Mouse (Mus musculus): ENCODE measurements at regions not wholly inside any gene's neighbourhood (a gene's known extent, or its start where the extent isn't known, plus 50 kb on each side); places are given as distances from the start of the nearest gene placed in this dataset.
"Not testable (repeated sequence)": the region's sequence is repeated elsewhere in the genome, so short reads cannot be mapped to it uniquely, and the experiment has no call there.

DNA sequence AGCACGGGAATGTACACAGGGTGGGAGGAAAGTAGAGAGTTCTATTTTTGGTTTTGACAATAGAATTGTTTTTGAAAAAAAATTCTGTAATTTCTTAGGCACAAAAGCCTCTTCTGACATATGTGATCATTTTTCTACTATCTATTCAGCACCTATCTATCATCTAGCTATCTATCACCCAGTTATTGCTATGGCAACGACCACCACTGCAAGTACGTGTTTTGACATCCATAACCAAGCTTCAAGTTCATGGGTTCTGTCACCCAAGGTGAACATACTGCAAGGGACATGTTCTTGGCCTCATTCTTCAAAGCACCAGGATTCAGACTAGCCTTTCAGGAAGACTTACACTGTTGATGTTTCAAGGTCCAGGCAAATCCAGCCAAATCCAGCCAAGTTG lies 238.4 kb upstream of the Rarb start:
- no peak for DNase-seq (ENCODE audit: low spot score in 2 of 2)

DNA sequence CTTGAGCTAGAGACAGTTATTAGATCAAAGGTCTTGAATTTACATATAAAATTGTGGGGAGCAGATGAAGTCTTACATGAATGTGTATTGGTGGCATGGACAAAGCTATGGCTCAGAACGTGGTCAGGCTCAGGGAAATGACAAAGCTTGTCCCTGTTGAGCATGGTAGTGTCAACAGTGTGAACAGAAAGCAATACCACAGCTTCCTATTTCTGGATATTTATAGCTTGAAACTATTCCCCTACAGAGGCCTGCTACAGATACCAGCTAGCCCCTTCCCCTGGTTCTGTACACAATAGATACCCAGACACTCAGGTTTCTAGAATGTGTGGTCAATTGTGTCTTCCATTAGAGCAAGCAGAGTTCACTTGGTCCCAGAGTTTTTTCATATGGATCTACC lies 236.8 kb upstream of the Rarb start:
- DNase-seq (ENCODE audit: low spot score in 2 of 2), result no peak

DNA sequence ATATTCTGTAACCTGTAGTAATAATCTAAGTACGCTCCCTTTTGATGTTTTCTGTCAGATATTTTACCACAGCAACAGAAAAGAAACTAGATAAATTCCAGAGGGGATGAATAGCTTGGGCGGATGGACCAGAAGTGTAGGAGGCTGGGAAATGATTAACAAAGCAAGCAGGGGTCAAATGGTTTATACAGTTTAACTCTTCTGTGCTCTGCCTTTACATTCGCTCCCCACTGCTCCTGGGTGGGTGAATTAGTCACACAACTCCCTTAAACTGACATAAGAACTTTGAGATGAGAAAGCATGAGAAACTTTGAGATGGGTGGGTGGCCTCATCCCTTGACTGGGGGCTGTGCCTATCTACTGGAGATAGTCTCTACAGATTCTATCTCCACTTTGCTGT lies 235.4 kb upstream of the Rarb start:
- no peak for DNase-seq (ENCODE audit: low spot score in 2 of 2)

GRCm38 (mm10) chr14:17046808-17047207 lies 227.9 kb upstream of the Rarb start:
- no peak for DNase-seq (ENCODE audit: low spot score in 2 of 2)

DNA sequence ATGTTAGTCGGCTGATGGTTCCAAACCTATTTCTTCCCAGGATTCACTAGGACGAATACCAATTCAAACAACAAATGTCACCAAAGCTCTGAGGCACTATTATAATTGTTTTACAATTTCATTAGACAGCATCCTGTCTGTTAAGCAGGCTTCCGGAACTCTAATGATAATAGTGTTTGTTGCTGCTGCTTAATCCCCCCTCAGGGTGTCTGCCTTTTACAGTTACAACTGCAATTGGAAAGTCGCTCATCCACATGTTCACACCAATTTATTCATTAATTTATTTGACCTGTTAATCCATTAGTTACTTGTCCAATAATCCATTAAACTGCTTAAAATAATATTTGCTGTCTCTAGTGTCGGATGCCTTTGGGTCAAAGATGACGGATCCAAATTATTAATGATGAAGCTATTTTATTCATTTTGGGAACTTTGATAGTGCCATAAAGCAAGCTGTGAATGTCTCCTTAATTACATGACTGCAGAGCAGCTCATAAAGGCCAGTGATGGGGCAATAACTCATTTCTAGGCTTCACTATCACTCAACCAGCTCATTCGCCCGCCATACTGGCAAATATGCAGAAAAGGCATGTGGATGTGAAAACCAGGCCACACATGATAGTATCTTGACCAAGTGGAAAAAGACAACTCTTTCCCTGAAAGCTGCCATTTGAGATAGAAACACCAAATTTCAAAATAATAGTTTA lies 226.6 kb upstream of the Rarb start:
- no peak for DNase-seq (ENCODE audit: low spot score in 2 of 2)

- no peak for DNase-seq (ENCODE audit: low spot score in 2 of 2)
Measured at GRCm38 (mm10) chr14:17020603-17021356, 201.8 kb upstream of the Rarb start.

DNA sequence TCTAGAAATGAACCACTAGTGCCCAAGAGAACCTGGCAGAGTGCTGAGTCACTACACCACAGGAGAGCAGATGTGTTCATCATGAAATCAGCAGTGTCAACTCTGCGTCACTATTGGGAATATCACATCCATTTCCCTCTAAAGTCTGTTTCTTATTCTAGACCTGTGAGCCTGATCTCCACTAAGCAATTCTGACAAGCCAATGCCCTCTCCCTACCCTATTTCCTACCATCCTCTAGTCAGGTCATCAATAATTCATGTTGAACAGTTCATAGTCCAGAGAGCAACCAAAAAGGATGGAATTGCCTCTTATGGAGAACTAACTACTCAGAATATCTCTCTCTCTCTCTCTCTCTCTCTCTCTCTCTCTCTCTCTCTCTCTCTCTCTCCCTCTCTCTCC lies 194.0 kb upstream of the Rarb start:
- no peak for DNase-seq (ENCODE audit: low spot score in 2 of 2)

GRCm38 (mm10) chr14:17012200-17012599 lies 193.2 kb upstream of the Rarb start:
- no peak for DNase-seq (ENCODE audit: low spot score in 2 of 2)

DNA sequence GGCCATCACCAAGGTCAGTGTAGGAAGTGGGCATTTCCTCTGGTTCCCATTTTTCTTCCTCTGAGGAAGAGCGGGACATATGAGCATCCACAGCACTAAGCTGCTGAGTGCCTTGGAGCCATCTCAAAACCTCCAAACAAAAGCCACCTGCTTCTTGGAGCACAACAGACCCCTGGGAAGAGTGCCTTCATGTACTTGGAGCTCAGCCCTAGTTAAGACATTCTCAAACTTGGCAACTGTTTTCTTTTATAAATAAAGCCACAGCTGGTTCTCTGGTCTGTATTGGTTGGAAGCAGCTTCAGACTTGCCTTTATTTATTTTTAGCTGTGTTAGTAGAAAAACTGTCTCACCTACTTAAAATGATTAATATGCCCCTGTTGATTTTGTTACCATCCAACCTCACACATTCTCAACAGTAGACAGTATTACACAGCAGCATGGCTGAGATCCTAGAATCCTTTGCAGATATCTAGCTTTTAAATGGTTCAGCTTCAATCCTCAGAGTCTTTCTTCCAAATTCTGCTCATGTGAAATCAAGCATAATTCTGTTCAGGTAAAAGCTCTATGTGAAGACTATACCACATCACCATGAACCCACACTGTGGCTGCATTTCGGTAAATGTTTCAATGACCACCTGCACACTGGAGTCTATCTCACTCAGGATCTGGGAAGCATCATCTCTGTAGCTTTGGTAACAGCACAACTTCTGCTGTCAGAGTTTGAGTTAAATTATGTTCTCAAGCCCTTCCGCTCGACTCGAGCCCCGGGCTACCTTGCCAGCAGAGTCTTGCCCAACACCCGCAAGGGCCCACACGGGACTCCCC lies 186.4 kb upstream of the Rarb start:
- DNase-seq (ENCODE audit: low spot score in 2 of 2), result no peak

DNA sequence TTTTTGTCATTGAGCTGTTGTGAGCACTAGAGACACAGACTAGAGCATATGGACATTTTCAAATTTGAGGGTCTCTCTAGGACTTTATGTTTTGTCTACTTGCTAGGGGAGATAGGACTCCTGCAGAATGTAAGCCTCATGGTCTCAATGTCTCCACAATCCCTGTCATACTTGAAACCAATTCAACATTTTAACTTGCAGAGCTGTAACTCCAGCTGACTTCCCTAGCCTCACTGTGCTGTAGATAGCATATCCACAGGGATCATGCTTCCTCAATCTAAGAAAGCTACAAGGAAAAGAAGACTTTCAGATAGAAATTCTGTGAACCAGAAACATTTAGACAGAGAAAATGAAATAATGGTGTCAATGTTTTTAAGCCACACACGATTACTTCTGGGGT lies 185.8 kb upstream of the Rarb start:
- DNase-seq (ENCODE audit: low spot score in 2 of 2), result no peak

DNA sequence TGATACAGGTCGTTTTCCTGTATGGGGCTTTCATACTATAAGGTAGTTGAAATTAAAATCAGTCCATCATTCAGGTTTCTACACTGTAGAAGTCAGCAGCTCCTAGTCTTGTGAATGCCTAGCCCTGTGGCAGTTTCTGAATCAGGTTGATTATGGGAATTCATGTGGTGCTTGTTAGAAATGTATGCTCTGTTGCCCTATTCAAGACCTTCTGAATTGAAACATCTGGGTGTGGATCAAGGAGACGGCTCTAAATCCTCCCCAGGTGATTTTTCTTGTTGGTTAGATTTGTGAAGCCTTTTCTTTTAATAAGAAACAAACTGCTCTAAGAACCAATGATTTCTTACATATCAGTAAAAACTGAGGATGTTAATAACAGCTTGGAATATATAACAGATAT lies 177.8 kb upstream of the Rarb start:
- DNase-seq (ENCODE audit: low spot score in 2 of 2), result no peak

DNA sequence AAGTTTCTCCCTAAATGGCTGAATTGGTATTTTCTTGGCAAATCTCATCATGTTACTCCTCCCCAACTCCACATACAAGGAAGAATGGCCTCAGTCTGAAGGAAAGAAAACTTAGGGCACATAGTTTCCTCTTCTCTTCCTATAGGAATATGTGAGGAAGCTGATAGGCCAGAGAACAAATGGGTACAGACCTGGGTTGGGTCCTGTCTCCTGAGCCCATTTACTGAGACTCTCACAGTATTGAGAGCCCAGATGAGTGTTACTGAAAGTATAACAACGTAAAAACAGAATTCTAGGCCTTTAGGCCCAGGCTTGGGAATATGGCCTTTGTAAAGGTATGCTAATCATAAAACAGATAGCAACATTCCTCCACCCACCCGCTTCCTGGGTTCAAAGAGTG lies 152.0 kb upstream of the Rarb start:
- not testable (repeated sequence) for DNase-seq (ENCODE audit: low spot score in 2 of 2)

- no peak for DNase-seq (ENCODE audit: low spot score in 2 of 2)
Measured at GRCm38 (mm10) chr14:16964717-16965391, 145.9 kb upstream of the Rarb start.

DNA sequence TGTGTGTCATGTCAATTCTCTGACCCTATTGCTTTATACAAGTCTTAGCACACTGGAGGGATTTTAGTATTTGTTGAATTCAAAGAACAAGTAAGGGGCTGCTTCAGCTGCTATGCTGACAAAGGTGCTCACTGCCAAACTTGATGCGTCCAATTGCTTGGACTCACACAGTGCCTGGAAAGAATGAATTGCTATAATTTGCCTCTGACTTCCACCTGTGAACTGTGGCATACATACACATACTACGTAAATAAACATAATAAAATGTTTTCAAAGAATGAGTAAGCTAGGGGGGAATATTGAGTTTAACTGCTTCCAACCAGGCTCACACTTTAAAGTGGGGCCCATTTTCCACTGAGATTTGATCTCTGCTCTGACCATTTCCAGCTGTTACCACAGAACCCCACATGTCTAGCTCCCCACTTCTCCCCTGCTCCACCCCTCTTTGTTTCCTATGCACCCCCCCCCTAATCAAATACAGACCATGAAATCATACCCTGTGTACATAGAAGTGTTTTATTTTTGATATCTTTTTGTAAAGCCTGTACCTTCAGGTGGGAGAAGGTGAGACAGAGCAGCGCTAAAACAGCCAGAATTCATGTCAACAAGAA lies 143.4 kb upstream of the Rarb start:
- DNase-seq (ENCODE audit: low spot score in 2 of 2), result no peak

GRCm38 (mm10) chr14:16957802-16958201 lies 138.8 kb upstream of the Rarb start:
- no peak for DNase-seq (ENCODE audit: low spot score in 2 of 2)

GRCm38 (mm10) chr14:16954511-16955443 lies 135.8 kb upstream of the Rarb start:
- DNase-seq (ENCODE audit: low spot score in 2 of 2), result no peak

DNA sequence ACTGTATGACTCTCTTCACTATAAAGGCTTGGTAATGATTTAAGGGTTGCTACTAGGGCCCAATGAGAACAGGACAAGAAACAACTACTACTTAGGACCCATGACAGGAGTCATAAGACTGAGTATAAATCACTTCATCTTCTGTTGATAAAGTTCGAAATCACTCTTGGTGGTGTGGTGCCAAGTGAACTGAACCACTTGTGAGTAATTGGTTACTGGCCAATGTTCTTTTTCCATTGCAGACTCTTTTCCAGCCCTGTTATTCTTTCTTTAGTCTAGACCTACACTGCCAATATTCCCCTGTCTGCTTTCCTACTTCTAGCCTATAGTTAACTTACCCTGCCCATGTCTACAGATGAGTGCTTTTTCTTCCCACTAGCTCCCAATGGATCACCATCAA lies 129.8 kb upstream of the Rarb start:
- no peak for DNase-seq (ENCODE audit: low spot score in 2 of 2)

GRCm38 (mm10) chr14:16944441-16944840 lies 125.5 kb upstream of the Rarb start:
- DNase-seq (ENCODE audit: low spot score in 2 of 2), result no peak

GRCm38 (mm10) chr14:16943531-16943930 lies 124.6 kb upstream of the Rarb start:
- DNase-seq (ENCODE audit: low spot score in 2 of 2), result no peak

GRCm38 (mm10) chr14:16927136-16927535 lies 108.2 kb upstream of the Rarb start:
- DNase-seq (ENCODE audit: low spot score in 2 of 2), result no peak
